Mouse (Mus musculus) midbrain, postnatal 0 days (tissue): Measurements from ENCODE around the gene Rreb1. TPM values are rescaled to one million over a fixed set of nuclear protein-coding genes. Genes with fewer than 3 reads are reported as not detected.

Experiments used
- ATAC-seq: fragments of 200-750 bp; cut with Nextera tagmentation; 2 replicates; pipeline ENCODE4 v1.8.0; 2017; ENCODE audit warnings: moderate number of reproducible peaks, mild to moderate bottlenecking, moderate TSS enrichment, moderate library complexity; ENCODE audit not compliant: low FRiP score
- DNase-seq: peaks from one replicate; pipeline ENCODE4 v3.0.0-alpha.2; 2015; ENCODE audit warnings: low spot score
- H3K27ac ChIP-seq: fragments of 300-500 bp; sonication (generic); 2 replicates; pipeline ENCODE4 v1.5.1; 2014; ENCODE audit warnings: low read depth, mild to moderate bottlenecking, low read length, mixed read lengths
- H3K27me3 ChIP-seq: fragments of 300-500 bp; sonication (generic); 2 replicates; pipeline ENCODE4 v1.6.1; 2014; ENCODE audit warnings: low read length, control low read depth, mixed read lengths; ENCODE audit not compliant: insufficient read depth
- H3K36me3 ChIP-seq: fragments of 300-500 bp; sonication (generic); 2 replicates; pipeline ENCODE4 v1.6.1; 2014; ENCODE audit warnings: low read length, control low read depth, mixed read lengths; ENCODE audit not compliant: insufficient read depth
- H3K4me1 ChIP-seq: fragments of 300-500 bp; sonication (generic); 2 replicates; pipeline ENCODE4 v1.6.1; 2014; ENCODE audit warnings: mild to moderate bottlenecking, control low read depth, antibody characterized with exemption, low read length, mixed read lengths; ENCODE audit not compliant: insufficient read depth
- H3K4me2 ChIP-seq: fragments of 300-500 bp; sonication (generic); 2 replicates; pipeline ENCODE4 v1.6.1; 2014; ENCODE audit warnings: low read depth, mild to moderate bottlenecking, low read length, mixed read lengths; ENCODE audit not compliant: poor library complexity, severe bottlenecking
- H3K4me3 ChIP-seq: fragments of 300-500 bp; sonication (generic); 2 replicates; pipeline ENCODE4 v1.5.1; 2014; ENCODE audit warnings: low read depth, mild to moderate bottlenecking, low read length, moderate library complexity
- H3K9ac ChIP-seq: fragments of 300-500 bp; sonication (generic); replicated peaks from 2 replicates; pipeline ENCODE4 v1.6.1; 2014; ENCODE audit warnings: mild to moderate bottlenecking, low read length, moderate library complexity, mixed read lengths; ENCODE audit not compliant: poor library complexity, severe bottlenecking
- H3K9me3 ChIP-seq: fragments of 300-500 bp; sonication (generic); 2 replicates; pipeline ENCODE4 v1.6.1; 2016; ENCODE audit warnings: low read length, control low read depth
- CTCF ChIP-seq: IDR thresholded peaks from 2 replicates; pipeline ENCODE4 v1.5.1; 2016; ENCODE audit warnings: antibody characterized with exemption, mild to moderate bottlenecking
- WGBS: fragments of 180-500 bp; shearing (Covaris S2); extraction: QIAGEN DNeasy Blood & Tissue Kit; methylation state at CpG from one replicate; pipeline ENCODE4 v1.1.7; 2014; 5-methylcytosine and 5-hydroxymethylcytosine counted together
- polyA plus RNA-seq: library from polyadenylated mRNA; unstranded; fragments of >200 nt; fragmentation: Nextera tagmentation; extraction: Ambion mirVana; gene quantifications from 2 replicates; pipeline ENCODE4 v1.2.1, GENCODE M21; 2015
- total RNA-seq: library from RNA; depleted of rRNA; stranded (reverse); fragments of >200 nt; gene quantifications from 2 replicates; pipeline ENCODE4 v1.2.3, GENCODE M21; 2014

The Rreb1 gene
- total and polyA plus RNA-seq, 2 experiments from 2014 or later = 2.0 to 4.3 TPM

GRCm38 (mm10) chr13:37931210-37931922, 153.2 kb downstream of the Rreb1 start:
- Histone ChIP-seq H3K4me2 (no peak overlapping the region), H3K27me3 (no peaks in the 10 kb centered on the region), H3K4me1 (no peaks in the 10 kb centered on the region), H3K36me3 (0 out of 2 replicates have a peak, but pooled peaks cover 2% of the 10 kb centered on the region), H3K27ac (no peak overlapping the region), H3K9me3 (no peaks in the 10 kb centered on the region), H3K9ac (no peak overlapping the region), H3K4me3 (no peak overlapping the region)
- no peak for ATAC-seq
- 74% methylated on average over 27 of the region's 27 CpGs for WGBS
- no peak for DNase-seq
- no peak for TF ChIP-seq CTCF

GRCm38 (mm10) chr13:37934075-37934474, 155.9 kb downstream of the Rreb1 start:
- Histone ChIP-seq H3K4me2 (no peak overlapping the region), H3K4me1 (no peaks in the 10 kb centered on the region), H3K9ac (no peak overlapping the region), H3K27ac (no peak overlapping the region), H3K9me3 (no peaks in the 10 kb centered on the region), H3K36me3 (0 out of 2 replicates have a peak, but pooled peaks cover 2% of the 10 kb centered on the region), H3K4me3 (no peak overlapping the region), H3K27me3 (no peaks in the 10 kb centered on the region)
- no peak for TF ChIP-seq CTCF
- DNase-seq (no peak), ATAC-seq (no peak)
- whole genome bisulfite sequencing = 85% methylated on average over 4 of the region's 4 CpGs

- peak; percentile 49 for DNase-seq
- Histone ChIP-seq H3K4me1 (no peaks in the 10 kb centered on the region), H3K27me3 (no peaks in the 10 kb centered on the region), H3K4me3 (no peak overlapping the region), H3K9me3 (no peaks in the 10 kb centered on the region), H3K36me3 (0 out of 2 replicates have a peak, but pooled peaks cover 2% of the 10 kb centered on the region), H3K9ac (no peak overlapping the region), H3K4me2 (no peak overlapping the region), H3K27ac (no peak overlapping the region)
- WGBS = 72% methylated on average over 8 of the region's 8 CpGs
- no peak for TF ChIP-seq CTCF
- no peak; the same call in 1 of the 2 replicates for ATAC-seq
These were observed 156.7 kb downstream of the Rreb1 start for GRCm38 (mm10) chr13:37934920-37935319.

- Histone ChIP-seq H3K4me2 (no peak overlapping the region), H3K27ac (no peak overlapping the region), H3K27me3 (no peaks in the 10 kb centered on the region), H3K9ac (no peak overlapping the region), H3K9me3 (no peaks in the 10 kb centered on the region), H3K4me1 (no peaks in the 10 kb centered on the region), H3K36me3 (no peaks in the 10 kb centered on the region), H3K4me3 (no peak overlapping the region)
- no peak for ATAC-seq
- no peak for DNase-seq
- no peak for TF ChIP-seq CTCF
- 82% methylated on average over 3 of the region's 3 CpGs for WGBS
These were observed 158.2 kb downstream of the Rreb1 start for GRCm38 (mm10) chr13:37936351-37936750.

- WGBS = 94% methylated on average over 2 of the region's 2 CpGs
- DNase-seq (no peak), ATAC-seq (no peak)
- H3K27ac ChIP-seq = no peak overlapping the region
- H3K27me3 ChIP-seq = no peaks in the 10 kb centered on the region
- no peak for TF ChIP-seq CTCF
- H3K4me2 ChIP-seq = no peak overlapping the region
- H3K36me3 ChIP-seq = no peaks in the 10 kb centered on the region
- H3K4me1 ChIP-seq = no peaks in the 10 kb centered on the region
- no peaks in the 10 kb centered on the region for H3K9me3 ChIP-seq
- H3K4me3 ChIP-seq = no peak overlapping the region
- no peak overlapping the region for H3K9ac ChIP-seq
These were observed 162.0 kb downstream of the Rreb1 start for GRCm38 (mm10) chr13:37940167-37940566.

- ATAC-seq = no peak
- no peak overlapping the region for H3K4me2 ChIP-seq
- H3K27me3 ChIP-seq = no peaks in the 10 kb centered on the region
- H3K27ac ChIP-seq = no peak overlapping the region
- no peak overlapping the region for H3K9ac ChIP-seq
- H3K36me3 ChIP-seq = no peaks in the 10 kb centered on the region
- TF ChIP-seq CTCF = no peak
- H3K4me1 ChIP-seq = no peaks in the 10 kb centered on the region
- no peak for DNase-seq
- H3K9me3 ChIP-seq = no peaks in the 10 kb centered on the region
- H3K4me3 ChIP-seq = no peak overlapping the region
- 55% methylated on average over 5 of the region's 5 CpGs for WGBS
These were observed 162.4 kb downstream of the Rreb1 start for GRCm38 (mm10) chr13:37940649-37941048.
